Mouse (Mus musculus) embryonic facial prominence, embryonic 11.5 days (tissue): ENCODE measurements at regions not wholly inside any gene's neighbourhood (a gene's known extent, or its start where the extent isn't known, plus 50 kb on each side); places are given as distances from the start of the nearest gene placed in this dataset.
A peak's percentile ranks its signal among the peaks of the same experiment; 100 is the strongest.

ENCODE experiments used
- ATAC-seq: fragments of 200-750 bp; cut with Nextera tagmentation; replicated peaks from 2 replicates; pipeline ENCODE4 v1.8.0; 2017; ENCODE audit warnings: low read depth; ENCODE audit not compliant: insufficient number of reproducible peaks, low FRiP score, low TSS enrichment
- DNase-seq: peaks from one replicate; pipeline ENCODE4 v3.0.0-alpha.2; 2015; ENCODE audit warnings: low spot score
- H3K27ac ChIP-seq: fragments of 300-500 bp; sonication (generic); replicated peaks from 2 replicates; pipeline ENCODE4 v1.5.1; 2014; ENCODE audit warnings: mild to moderate bottlenecking, low read depth, low read length, control low read depth
- H3K27me3 ChIP-seq: fragments of 300-500 bp; sonication (generic); 2 replicates; pipeline ENCODE4 v1.6.1; 2014; ENCODE audit warnings: mild to moderate bottlenecking, low read length, moderate library complexity, mixed read lengths; ENCODE audit not compliant: control insufficient read depth, insufficient read depth
- H3K36me3 ChIP-seq: fragments of 300-500 bp; sonication (generic); replicated peaks from 2 replicates; pipeline ENCODE4 v1.6.1; 2014; ENCODE audit warnings: low read depth, mild to moderate bottlenecking, low read length, moderate library complexity, mixed read lengths; ENCODE audit not compliant: control insufficient read depth, insufficient read depth
- H3K4me1 ChIP-seq: fragments of 300-500 bp; sonication (generic); 2 replicates; pipeline ENCODE4 v1.6.1; 2014; ENCODE audit warnings: low read length, mixed read lengths; ENCODE audit not compliant: control insufficient read depth, insufficient read depth
- H3K4me2 ChIP-seq: fragments of 300-500 bp; sonication (generic); 2 replicates; pipeline ENCODE4 v1.6.1; 2014; ENCODE audit warnings: low read depth, mild to moderate bottlenecking, control low read depth, low read length, moderate library complexity
- H3K4me3 ChIP-seq: fragments of 300-500 bp; sonication (generic); 2 replicates; pipeline ENCODE4 v1.5.1; 2014; ENCODE audit warnings: low read depth, low read length, control low read depth
- H3K9ac ChIP-seq: fragments of 300-500 bp; sonication (generic); replicated peaks from 2 replicates; pipeline ENCODE4 v1.6.1; 2014; ENCODE audit warnings: mild to moderate bottlenecking, control low read depth, low read length
- H3K9me3 ChIP-seq: fragments of 300-500 bp; sonication (generic); replicated peaks from 2 replicates; pipeline ENCODE4 v1.6.1; 2016; ENCODE audit warnings: mild to moderate bottlenecking, low read length, inconsistent platforms, mixed read lengths; ENCODE audit not compliant: control insufficient read depth
- WGBS: fragments of 180-500 bp; shearing (Covaris S2); extraction: QIAGEN DNeasy Blood & Tissue Kit; methylation state at CpG from one replicate; pipeline ENCODE4 v1.1.7; 2014; 5-methylcytosine and 5-hydroxymethylcytosine counted together

GRCm38 (mm10) chr16:62407526-62408165, 379.0 kb downstream of the Nsun3 start:
- Histone ChIP-seq H3K9ac (no peak overlapping the region), H3K27ac (no peak overlapping the region), H3K36me3 (no peaks in the 10 kb centered on the region), H3K27me3 (no peaks in the 10 kb centered on the region), H3K4me3 (no peak overlapping the region), H3K4me2 (no peak overlapping the region), H3K9me3 (no peaks in the 10 kb centered on the region), H3K4me1 (no peaks in the 10 kb centered on the region)
- 71% methylated on average over 3 of the region's 3 CpGs for WGBS
- no peak for DNase-seq
- ATAC-seq, result no peak

- WGBS, result 83% methylated on average over 2 of the region's 2 CpGs
- Histone ChIP-seq H3K9me3 (no peaks in the 10 kb centered on the region), H3K4me2 (no peak overlapping the region), H3K4me3 (no peak overlapping the region), H3K4me1 (no peaks in the 10 kb centered on the region), H3K9ac (no peak overlapping the region), H3K27ac (no peak overlapping the region), H3K27me3 (no peaks in the 10 kb centered on the region), H3K36me3 (no peaks in the 10 kb centered on the region)
- DNase-seq (no peak), ATAC-seq (no peak)
These were observed 380.2 kb downstream of the Nsun3 start for GRCm38 (mm10) chr16:62406458-62406857.

DNA sequence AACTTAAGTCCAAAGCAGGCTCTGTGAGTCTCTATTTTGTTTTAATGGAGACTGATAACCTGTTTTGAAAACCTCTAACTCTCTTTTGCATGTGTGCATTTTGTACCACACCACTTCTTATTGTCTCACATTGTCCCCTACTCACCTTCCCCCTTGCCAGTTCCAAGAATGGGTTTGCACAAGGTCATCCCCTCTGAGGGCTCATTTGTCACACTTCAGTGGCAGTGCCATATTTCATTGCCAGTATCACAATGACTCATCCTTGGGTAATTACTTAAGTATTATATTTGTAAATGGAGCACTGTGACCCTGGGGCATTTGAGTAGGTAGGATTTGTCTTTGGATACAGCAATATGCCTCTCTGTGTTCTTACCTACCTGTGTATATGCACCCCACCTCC, 429.3 kb downstream of the Nsun3 start:
- H3K27me3 ChIP-seq, result no peaks in the 10 kb centered on the region
- H3K9me3 ChIP-seq, result no peaks in the 10 kb centered on the region
- no peaks in the 10 kb centered on the region for H3K4me1 ChIP-seq
- no peak overlapping the region for H3K9ac ChIP-seq
- no peak overlapping the region for H3K27ac ChIP-seq
- no peak overlapping the region for H3K4me2 ChIP-seq
- DNase-seq, result no peak
- ATAC-seq, result no peak
- no peaks in the 10 kb centered on the region for H3K36me3 ChIP-seq
- H3K4me3 ChIP-seq, result no peak overlapping the region

GRCm38 (mm10) chr16:62356349-62356748, 430.3 kb downstream of the Nsun3 start:
- H3K27me3 ChIP-seq, result no peaks in the 10 kb centered on the region
- ATAC-seq (no peak), DNase-seq (no peak)
- H3K9ac ChIP-seq, result no peak overlapping the region
- no peak overlapping the region for H3K4me2 ChIP-seq
- no peaks in the 10 kb centered on the region for H3K36me3 ChIP-seq
- no peaks in the 10 kb centered on the region for H3K9me3 ChIP-seq
- 81% methylated on average over 3 of the region's 3 CpGs for WGBS
- H3K27ac ChIP-seq, result no peak overlapping the region
- no peak overlapping the region for H3K4me3 ChIP-seq
- H3K4me1 ChIP-seq, result no peaks in the 10 kb centered on the region

DNA sequence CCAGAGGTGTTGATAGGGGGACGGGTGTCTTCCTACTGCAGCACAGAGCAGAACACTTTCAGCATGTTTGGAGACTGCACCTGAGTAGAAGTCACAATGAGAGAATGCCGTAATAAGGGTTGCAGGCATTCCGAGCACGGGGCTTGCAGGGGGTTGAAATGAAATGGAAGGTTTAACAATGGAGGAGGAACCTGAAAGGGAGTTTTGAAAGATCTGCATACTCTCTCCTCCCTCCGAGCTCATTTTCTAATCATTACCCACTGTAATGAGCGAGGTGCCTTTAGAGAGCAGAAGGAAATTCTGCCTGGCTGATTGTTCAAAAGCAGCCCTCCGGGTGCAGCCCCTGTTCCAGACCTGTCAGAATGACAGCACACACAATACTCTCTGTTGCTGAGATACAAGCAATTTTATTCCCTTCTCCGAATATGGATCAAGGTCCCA, 430.8 kb downstream of the Nsun3 start:
- H3K4me2 ChIP-seq, result no peak overlapping the region
- ATAC-seq (0 out of 2 replicates have a peak, but pooled peaks have one; percentile 29), DNase-seq (peak; percentile 2)
- WGBS, result 52% methylated on average over 8 of the region's 8 CpGs
- no peaks in the 10 kb centered on the region for H3K27me3 ChIP-seq
- no peaks in the 10 kb centered on the region for H3K4me1 ChIP-seq
- H3K27ac ChIP-seq, result no peak overlapping the region
- no peak overlapping the region for H3K4me3 ChIP-seq
- no peaks in the 10 kb centered on the region for H3K9me3 ChIP-seq
- no peaks in the 10 kb centered on the region for H3K36me3 ChIP-seq
- H3K9ac ChIP-seq, result no peak overlapping the region

- ATAC-seq (no peak; the same call in 1 of the 2 replicates), DNase-seq (peak; percentile 10)
- WGBS, result 60% methylated on average over 5 of the region's 5 CpGs
- H3K9ac ChIP-seq, result no peak overlapping the region
- no peaks in the 10 kb centered on the region for H3K9me3 ChIP-seq
- no peak overlapping the region for H3K4me3 ChIP-seq
- no peak overlapping the region for H3K27ac ChIP-seq
- H3K27me3 ChIP-seq, result no peaks in the 10 kb centered on the region
- H3K4me1 ChIP-seq, result no peaks in the 10 kb centered on the region
- no peak overlapping the region for H3K4me2 ChIP-seq
- no peaks in the 10 kb centered on the region for H3K36me3 ChIP-seq
These were observed 459.1 kb downstream of the Nsun3 start for GRCm38 (mm10) chr16:62327378-62328036.

GRCm38 (mm10) chr16:62325534-62326244, 460.9 kb downstream of the Nsun3 start:
- WGBS, result 76% methylated on average over 3 of the region's 3 CpGs
- Histone ChIP-seq H3K4me2 (no peak overlapping the region), H3K9ac (no peak overlapping the region), H3K27me3 (no peaks in the 10 kb centered on the region), H3K36me3 (no peaks in the 10 kb centered on the region), H3K27ac (no peak overlapping the region), H3K4me3 (no peak overlapping the region), H3K4me1 (no peaks in the 10 kb centered on the region), H3K9me3 (no peaks in the 10 kb centered on the region)
- ATAC-seq, result no peak
- DNase-seq, result no peak

- Histone ChIP-seq H3K4me3 (no peak overlapping the region), H3K4me1 (no peaks in the 10 kb centered on the region), H3K4me2 (no peak overlapping the region), H3K36me3 (no peaks in the 10 kb centered on the region), H3K27me3 (no peaks in the 10 kb centered on the region), H3K9me3 (no peaks in the 10 kb centered on the region), H3K9ac (no peak overlapping the region), H3K27ac (no peak overlapping the region)
- DNase-seq (no peak), ATAC-seq (0 out of 2 replicates have a peak, but pooled peaks have one; percentile 44)
- 88% methylated on average over 1 of the region's 1 CpGs for WGBS
These were observed 463.8 kb downstream of the Nsun3 start for GRCm38 (mm10) chr16:62322809-62323208.
